Mouse (Mus musculus) lung, adult 2 months (tissue): Measurements from ENCODE around the gene Pdk2.

Source experiments
- CTCF ChIP-seq: fragments of 200-500 bp; IDR thresholded peaks from 2 replicates; pipeline ENCODE4 v1.5.1; 2011; ENCODE audit warnings: mild to moderate bottlenecking, low read length, control low read depth; ENCODE audit not compliant: insufficient read depth
- POLR2A ChIP-seq: fragments of 200-500 bp; IDR thresholded peaks from 2 replicates; pipeline ENCODE4 v1.6.1; 2011; ENCODE audit warnings: low read depth, mild to moderate bottlenecking, control low read depth, low read length, borderline replicate concordance; ENCODE audit errors: extremely low read depth

DNA sequence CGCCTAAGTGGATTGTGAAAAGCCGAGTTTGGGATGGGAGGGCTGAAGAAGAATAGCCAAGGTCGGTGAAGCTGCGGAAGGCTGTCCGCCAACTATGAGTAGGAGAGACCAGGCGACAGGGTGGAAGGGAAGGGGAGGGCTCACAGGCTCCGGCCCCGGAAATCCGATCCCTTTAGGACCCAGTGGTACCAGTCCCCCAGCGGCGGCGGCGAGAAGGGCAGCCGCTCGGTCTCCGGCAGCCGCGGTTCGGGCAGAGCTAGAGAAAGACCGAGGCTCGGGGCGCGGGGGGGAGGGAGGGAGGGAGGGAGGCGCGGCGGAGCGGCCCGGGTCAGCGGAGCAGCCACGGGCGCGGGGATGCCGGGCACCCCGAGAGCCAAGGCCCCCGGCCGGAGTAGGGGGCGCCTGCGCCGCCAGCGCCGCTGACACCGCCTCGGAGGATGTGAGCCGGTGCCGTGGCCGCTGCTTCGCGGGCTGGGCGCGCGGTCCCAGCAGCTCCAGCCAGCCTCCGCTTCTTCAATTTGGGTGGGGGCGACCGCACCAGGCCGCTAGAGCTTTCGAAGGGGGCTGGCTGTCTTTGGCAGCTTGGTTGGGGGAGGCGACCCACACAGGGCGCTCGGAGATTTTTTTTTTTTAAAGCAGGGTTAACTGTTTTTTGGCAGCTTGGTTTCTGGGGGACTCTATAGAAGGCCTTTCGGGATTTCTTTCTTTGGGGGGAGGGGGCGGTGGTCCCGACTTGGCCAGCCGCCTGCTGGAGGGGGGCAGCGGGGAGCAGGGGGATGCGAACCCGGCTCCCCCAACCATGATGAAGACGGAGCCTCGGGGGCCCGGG, 50.2 kb downstream of the Pdk2 start, which contains the start of gene Ppp1r9b:
- TF ChIP-seq POLR2A (peak; percentile 69; the same call in 1 of the 2 replicates), CTCF (peak; percentile 43)
